Mouse (Mus musculus) bone marrow, adult 2 months (tissue): ENCODE measurements around the gene Hnrnpa1.
"Not testable (repeated sequence)": the region's sequence is repeated elsewhere in the genome, so short reads cannot be mapped to it uniquely, and the experiment has no call there.

Source experiments
- CTCF ChIP-seq: fragments of 200-500 bp; IDR thresholded peaks from 2 replicates; pipeline ENCODE4 v1.5.1; 2011; ENCODE audit warnings: low read length, control low read depth; ENCODE audit not compliant: control insufficient read depth, insufficient read depth
- POLR2A ChIP-seq: fragments of 200-500 bp; IDR thresholded peaks from 2 replicates; pipeline ENCODE4 v1.6.1; 2011; ENCODE audit warnings: low read depth, mild to moderate bottlenecking, control low read depth, low read length, borderline replicate concordance; ENCODE audit not compliant: control insufficient read depth

- TF ChIP-seq CTCF, POLR2A: not testable (repeated sequence)
Observed at GRCm38 (mm10) chr15:103241071-103242018, 1.1 kb downstream of the Hnrnpa1 start.
